Mouse (Mus musculus): ENCODE measurements around the gene Rragc. TPM values are rescaled to one million over a fixed set of nuclear protein-coding genes. Genes with fewer than 3 reads are reported as not detected.

The Rragc gene
- polyA plus RNA-seq, 1 experiment from 2014 or later: 55.1 TPM

DNA sequence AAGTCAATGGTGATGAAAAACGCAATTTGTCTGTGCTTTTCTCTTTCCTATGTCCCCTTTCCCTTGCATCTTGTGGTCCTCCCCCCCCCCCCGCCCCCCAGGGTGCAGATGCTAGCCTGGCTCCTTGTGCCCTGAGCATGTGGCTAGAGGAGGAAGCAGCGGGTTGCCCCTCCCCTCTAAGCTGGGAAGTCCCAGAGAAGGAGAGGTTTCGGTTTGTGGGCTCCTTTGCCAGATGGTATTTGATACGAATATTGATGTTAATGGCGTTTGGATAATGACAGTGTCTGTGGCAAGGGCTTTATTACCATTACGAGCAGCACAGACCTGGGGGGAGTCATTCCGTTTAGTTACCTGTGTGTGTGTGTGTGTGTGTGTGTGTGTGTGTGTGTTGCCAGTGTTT lies 34.8 kb downstream of the Rragc start:
- ATAC-seq (ENCODE audit: insufficient number of reproducible peaks, insufficient read depth, low FRiP score, low TSS enrichment, low read depth): no peak
- Histone ChIP-seq H3K9ac (replicated peaks) (no peak overlapping the region), H3K4me2 (no peak overlapping the region), H3K4me1 (replicated peaks) (no peaks in the 10 kb centered on the region; the same call in 1 of the 2 replicates), H3K4me3 (replicated peaks) (no peak overlapping the region), H3K27ac (no peak overlapping the region), H3K9me3 (no peaks in the 10 kb centered on the region), H3K36me3 (no peaks in the 10 kb centered on the region), H3K27me3 (peaks cover 25% of the 10 kb centered on the region)
- WGBS: 39% methylated on average over 7 of the region's 8 CpGs

DNA sequence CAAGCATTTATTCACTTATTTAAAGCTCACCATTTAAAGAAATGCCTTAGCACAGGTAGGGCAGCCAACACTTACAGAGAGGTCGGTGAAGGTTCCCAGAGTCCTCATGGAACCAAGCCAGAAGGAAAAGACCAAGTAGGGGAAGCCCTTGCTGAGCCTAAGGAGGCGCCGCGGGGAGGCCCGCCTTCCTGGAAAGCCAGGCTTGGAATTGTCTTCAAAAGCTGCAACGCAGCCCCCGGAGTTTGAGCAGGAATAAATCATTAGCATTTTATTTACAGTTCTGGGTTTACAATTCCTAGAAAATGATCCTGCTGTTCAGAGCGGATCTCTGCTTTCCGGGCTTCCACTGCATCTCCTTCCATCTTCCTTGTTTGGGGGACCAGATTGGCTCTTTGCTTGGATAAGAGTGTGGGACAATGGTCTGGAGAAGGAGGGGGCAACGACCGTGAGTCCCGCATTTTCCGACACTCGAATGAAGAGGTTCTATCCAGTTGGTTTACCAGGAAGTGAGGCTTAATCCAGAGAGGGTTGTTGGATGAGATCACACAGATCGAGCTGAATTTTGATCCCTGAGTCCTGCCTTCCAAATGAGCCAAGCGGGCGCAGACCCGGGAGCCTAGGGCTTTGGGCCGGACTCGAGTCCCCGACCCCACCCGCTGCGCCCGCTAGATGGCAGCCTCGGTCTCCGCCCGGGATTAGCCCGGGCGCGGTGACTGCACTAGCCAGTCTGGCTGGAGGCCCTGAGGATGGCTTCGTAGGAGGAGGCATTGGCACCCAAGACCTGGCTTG lies 39.7 kb downstream of the Rragc start:
- peak; percentile 58 for ATAC-seq (ENCODE audit: insufficient number of reproducible peaks, insufficient read depth, low FRiP score, low TSS enrichment, low read depth)
- H3K36me3 ChIP-seq: no peaks in the 10 kb centered on the region
- 8% methylated on average over 31 of the region's 31 CpGs for WGBS
- H3K4me1 ChIP-seq (replicated peaks): peaks cover 12% of the 10 kb centered on the region
- H3K27ac ChIP-seq: no peak overlapping the region
- H3K27me3 ChIP-seq: peaks cover 40% of the 10 kb centered on the region
- H3K9me3 ChIP-seq: no peaks in the 10 kb centered on the region
- no peak overlapping the region for H3K9ac ChIP-seq (replicated peaks)
- peak overlapping the region; percentile 10; the same call in 1 of the 2 replicates for H3K4me3 ChIP-seq (replicated peaks)
- peak overlapping the region; percentile 46 for H3K4me2 ChIP-seq

- no peak overlapping the region for H3K4me3 ChIP-seq (replicated peaks)
- ATAC-seq (ENCODE audit: insufficient number of reproducible peaks, insufficient read depth, low FRiP score, low TSS enrichment, low read depth): no peak
- H3K36me3 ChIP-seq: no peaks in the 10 kb centered on the region
- WGBS: 61% methylated on average over 4 of the region's 4 CpGs
- H3K9me3 ChIP-seq: no peaks in the 10 kb centered on the region
- peaks cover 37% of the 10 kb centered on the region for H3K27me3 ChIP-seq
- no peak overlapping the region for H3K9ac ChIP-seq (replicated peaks)
- no peak overlapping the region for H3K27ac ChIP-seq
- H3K4me2 ChIP-seq: peak overlapping the region; percentile 46
- peaks cover 12% of the 10 kb centered on the region for H3K4me1 ChIP-seq (replicated peaks)
Observed at GRCm38 (mm10) chr4:123957492-123957808, 40.2 kb downstream of the Rragc start.

DNA sequence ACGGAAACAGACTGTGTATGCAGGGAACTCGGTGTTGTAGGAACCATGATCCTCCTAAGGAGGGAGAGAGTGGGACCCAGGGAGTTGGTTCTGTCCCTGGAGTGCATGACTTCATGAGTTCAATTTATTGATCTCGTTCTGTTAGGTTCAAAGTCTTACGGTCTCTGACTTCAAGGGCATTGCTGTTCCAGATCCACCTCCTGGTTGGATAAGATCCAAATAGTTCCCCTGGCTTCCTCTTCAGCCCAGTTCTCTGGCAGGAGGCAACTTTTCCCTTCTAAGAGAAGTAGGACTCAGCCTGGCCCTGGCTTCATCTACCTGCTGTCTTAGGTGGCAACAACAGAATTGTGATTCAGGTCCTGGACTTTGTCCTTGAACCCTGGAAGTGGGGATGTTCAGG lies 40.6 kb downstream of the Rragc start:
- Histone ChIP-seq H3K4me3 (replicated peaks) (no peak overlapping the region), H3K9me3 (no peaks in the 10 kb centered on the region), H3K27ac (no peak overlapping the region), H3K36me3 (no peaks in the 10 kb centered on the region), H3K4me1 (replicated peaks) (peaks cover 12% of the 10 kb centered on the region), H3K27me3 (peaks cover 36% of the 10 kb centered on the region), H3K4me2 (no peak overlapping the region), H3K9ac (replicated peaks) (no peak overlapping the region)
- ATAC-seq (ENCODE audit: insufficient number of reproducible peaks, insufficient read depth, low FRiP score, low TSS enrichment, low read depth): no peak
- WGBS: 64% methylated on average over 4 of the region's 4 CpGs

- Histone ChIP-seq H3K36me3 (no peaks in the 10 kb centered on the region), H3K4me2 (no peak overlapping the region), H3K27ac (no peak overlapping the region), H3K9me3 (no peaks in the 10 kb centered on the region), H3K9ac (replicated peaks) (no peak overlapping the region), H3K27me3 (peaks cover 43% of the 10 kb centered on the region), H3K4me1 (replicated peaks) (peaks cover 12% of the 10 kb centered on the region), H3K4me3 (replicated peaks) (no peak overlapping the region)
- WGBS: 48% methylated on average over 4 of the region's 4 CpGs
- no peak for ATAC-seq (ENCODE audit: insufficient number of reproducible peaks, insufficient read depth, low FRiP score, low TSS enrichment, low read depth)
Observed at GRCm38 (mm10) chr4:123960955-123961354, 43.7 kb downstream of the Rragc start.

DNA sequence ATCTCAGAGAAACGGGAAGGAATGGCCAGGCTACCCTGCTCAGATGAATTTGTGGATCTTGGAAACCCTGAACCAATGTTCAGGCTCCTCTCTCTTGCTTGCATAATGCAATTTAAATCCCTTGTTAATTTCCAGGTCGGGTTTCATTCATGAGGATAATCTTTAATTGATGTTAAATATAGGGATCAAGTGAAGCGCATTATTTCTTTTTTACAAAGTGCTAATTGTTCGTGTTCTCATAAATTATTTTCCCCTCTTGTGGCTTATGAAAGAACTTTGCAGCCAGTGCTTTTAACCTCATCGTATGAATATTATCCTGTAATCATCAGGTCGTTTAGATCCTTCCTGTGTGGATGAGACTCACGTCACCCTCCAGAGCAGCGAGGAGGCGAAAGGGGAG lies 45.5 kb downstream of the Rragc start:
- Histone ChIP-seq H3K9ac (replicated peaks) (no peak overlapping the region), H3K4me2 (no peak overlapping the region), H3K36me3 (no peaks in the 10 kb centered on the region), H3K4me1 (replicated peaks) (peaks cover 12% of the 10 kb centered on the region), H3K9me3 (no peaks in the 10 kb centered on the region), H3K4me3 (replicated peaks) (no peak overlapping the region), H3K27ac (no peak overlapping the region), H3K27me3 (peaks cover 26% of the 10 kb centered on the region)
- 55% methylated on average over 9 of the region's 9 CpGs for WGBS
- no peak for ATAC-seq (ENCODE audit: insufficient number of reproducible peaks, insufficient read depth, low FRiP score, low TSS enrichment, low read depth)

DNA sequence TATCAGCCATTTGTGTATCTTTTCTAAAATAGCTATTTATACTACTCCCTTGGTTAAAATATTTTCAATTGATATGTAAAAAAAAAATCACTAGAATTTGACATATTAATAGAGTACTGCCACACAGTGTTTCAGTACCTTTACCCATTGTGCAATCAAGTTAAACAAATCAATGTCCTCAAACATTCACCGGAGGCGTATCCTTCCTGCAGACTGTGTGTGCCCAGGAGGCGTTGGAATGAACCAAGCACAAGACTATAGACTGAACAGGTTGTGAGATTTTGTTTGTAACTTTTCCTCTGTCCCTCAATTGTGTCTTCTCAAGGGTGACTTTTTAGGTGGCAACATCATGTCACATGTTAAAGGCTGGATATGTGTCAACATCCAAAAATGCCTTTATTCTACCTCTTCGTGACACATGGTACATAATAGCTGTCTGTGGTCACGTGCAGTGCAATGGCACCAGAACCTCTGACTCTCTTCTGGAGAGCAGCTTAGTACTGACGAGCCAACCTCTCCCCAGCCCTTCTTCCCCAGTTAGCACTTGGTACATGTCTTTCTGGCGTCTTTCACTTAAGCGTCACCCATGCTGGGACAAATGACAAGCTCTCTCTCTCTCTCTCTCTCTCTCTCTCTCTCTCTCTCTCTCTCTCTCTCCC lies 51.5 kb downstream of the Rragc start:
- Histone ChIP-seq H3K27me3 (peaks cover 18% of the 10 kb centered on the region), H3K27ac (no peak overlapping the region), H3K9ac (replicated peaks) (no peak overlapping the region), H3K4me3 (replicated peaks) (no peak overlapping the region), H3K9me3 (peaks cover 9% of the 10 kb centered on the region; the same call in 1 of the 2 replicates), H3K4me2 (no peak overlapping the region), H3K36me3 (no peaks in the 10 kb centered on the region), H3K4me1 (replicated peaks) (peaks cover 13% of the 10 kb centered on the region)
- WGBS: 84% methylated on average over 8 of the region's 8 CpGs
- ATAC-seq (ENCODE audit: insufficient number of reproducible peaks, insufficient read depth, low FRiP score, low TSS enrichment, low read depth): no peak

DNA sequence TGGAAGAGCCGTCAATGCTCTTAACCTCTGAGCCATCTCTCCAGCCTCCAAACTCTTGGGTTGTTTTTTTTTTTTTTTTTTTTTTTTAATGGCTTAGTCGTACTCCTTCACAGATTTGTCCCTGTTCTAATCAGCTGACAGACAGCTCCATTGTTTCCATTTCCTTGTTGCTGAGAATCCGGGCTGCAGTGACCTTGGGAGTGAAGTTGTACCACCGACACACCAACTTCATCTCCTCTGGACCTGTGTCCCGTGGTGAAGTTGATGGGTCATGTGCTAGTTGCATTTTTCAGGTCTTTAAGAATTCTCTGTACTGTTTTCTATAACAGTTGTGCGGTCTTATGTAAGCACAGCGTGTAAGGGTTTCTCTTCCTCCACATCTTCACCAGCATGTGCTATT lies 52.2 kb downstream of the Rragc start:
- H3K4me1 ChIP-seq (replicated peaks): peaks cover 13% of the 10 kb centered on the region

DNA sequence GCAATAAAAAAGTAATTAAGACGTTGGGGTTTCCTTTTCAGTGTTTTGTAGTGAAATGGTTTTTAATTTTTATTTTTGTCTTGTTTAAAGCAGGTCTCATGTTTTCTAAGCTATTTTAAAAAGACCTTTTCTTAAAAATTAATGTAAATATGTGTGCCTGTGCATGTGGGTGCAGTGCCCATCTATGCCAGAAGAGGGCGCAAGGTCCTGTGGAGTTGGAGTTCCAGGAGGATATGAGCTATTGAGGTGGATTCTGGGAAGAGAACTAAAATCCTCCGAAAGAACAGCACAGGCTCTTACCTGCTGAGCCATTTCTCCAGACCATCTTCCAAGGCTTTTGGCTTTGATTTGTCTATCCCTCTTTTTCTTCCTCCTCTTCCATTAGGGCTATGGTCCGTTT lies 53.8 kb downstream of the Rragc start:
- Histone ChIP-seq H3K4me3 (replicated peaks) (no peak overlapping the region), H3K4me1 (replicated peaks) (peaks cover 13% of the 10 kb centered on the region), H3K36me3 (no peaks in the 10 kb centered on the region), H3K9me3 (peaks cover 9% of the 10 kb centered on the region; the same call in 1 of the 2 replicates), H3K9ac (replicated peaks) (no peak overlapping the region), H3K27me3 (peaks cover 8% of the 10 kb centered on the region), H3K27ac (no peak overlapping the region), H3K4me2 (no peak overlapping the region)
- no peak for ATAC-seq (ENCODE audit: insufficient number of reproducible peaks, insufficient read depth, low FRiP score, low TSS enrichment, low read depth)
- WGBS: 75% methylated on average over 4 of the region's 4 CpGs

More for the DNA sequence above, 52.2 kb downstream of the Rragc start:
- Histone ChIP-seq H3K9ac (replicated peaks) (no peak overlapping the region), H3K4me2 (no peak overlapping the region), H3K9me3 (peaks cover 9% of the 10 kb centered on the region; the same call in 1 of the 2 replicates), H3K36me3 (no peaks in the 10 kb centered on the region), H3K4me3 (replicated peaks) (no peak overlapping the region), H3K27ac (no peak overlapping the region), H3K27me3 (peaks cover 18% of the 10 kb centered on the region)
- 74% methylated on average over 7 of the region's 7 CpGs for WGBS
- ATAC-seq (ENCODE audit: insufficient number of reproducible peaks, insufficient read depth, low FRiP score, low TSS enrichment, low read depth): no peak

DNA sequence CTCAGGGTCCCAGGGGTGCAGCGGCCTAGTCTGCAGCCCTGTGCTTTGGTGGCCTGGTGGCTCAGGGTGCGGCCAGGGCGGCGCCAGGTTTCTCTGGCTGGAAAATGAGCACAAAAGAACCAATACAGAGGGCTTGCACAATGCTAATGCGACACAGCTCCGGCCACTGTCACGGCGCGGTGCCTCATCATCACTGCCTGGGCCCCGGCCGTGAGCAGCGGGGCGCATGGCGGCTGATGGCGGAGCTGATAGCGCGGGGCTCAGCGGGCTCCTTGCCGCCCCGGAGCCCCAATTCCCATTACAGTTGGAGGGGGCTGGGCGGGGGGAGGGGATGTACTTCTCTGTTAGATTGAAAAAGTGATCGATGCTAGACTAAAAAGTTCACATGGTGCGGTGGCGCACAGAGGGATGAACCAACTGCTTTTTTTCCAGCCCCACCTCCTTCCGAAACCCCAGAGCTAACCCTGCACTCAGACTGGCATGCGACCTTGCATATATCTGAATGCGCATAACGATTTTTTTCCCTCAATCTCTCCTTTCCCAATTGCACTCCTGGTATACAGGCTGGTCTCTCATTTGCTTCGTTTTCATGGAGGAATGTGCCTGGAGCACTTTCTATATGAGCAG lies 55.3 kb downstream of the Rragc start:
- no peaks in the 10 kb centered on the region for H3K36me3 ChIP-seq
- H3K9me3 ChIP-seq: peaks cover 9% of the 10 kb centered on the region; the same call in 1 of the 2 replicates
- ATAC-seq (ENCODE audit: insufficient number of reproducible peaks, insufficient read depth, low FRiP score, low TSS enrichment, low read depth): no peak
- H3K4me2 ChIP-seq: peak overlapping the region; percentile 76
- H3K9ac ChIP-seq (replicated peaks): peak overlapping the region; percentile 44; the same call in 1 of the 2 replicates
- no peak overlapping the region for H3K27ac ChIP-seq
- peak overlapping the region; percentile 35 for H3K4me3 ChIP-seq (replicated peaks)
- H3K4me1 ChIP-seq (replicated peaks): peaks cover 13% of the 10 kb centered on the region
- WGBS: 8% methylated on average over 29 of the region's 29 CpGs
- peaks cover 8% of the 10 kb centered on the region for H3K27me3 ChIP-seq

DNA sequence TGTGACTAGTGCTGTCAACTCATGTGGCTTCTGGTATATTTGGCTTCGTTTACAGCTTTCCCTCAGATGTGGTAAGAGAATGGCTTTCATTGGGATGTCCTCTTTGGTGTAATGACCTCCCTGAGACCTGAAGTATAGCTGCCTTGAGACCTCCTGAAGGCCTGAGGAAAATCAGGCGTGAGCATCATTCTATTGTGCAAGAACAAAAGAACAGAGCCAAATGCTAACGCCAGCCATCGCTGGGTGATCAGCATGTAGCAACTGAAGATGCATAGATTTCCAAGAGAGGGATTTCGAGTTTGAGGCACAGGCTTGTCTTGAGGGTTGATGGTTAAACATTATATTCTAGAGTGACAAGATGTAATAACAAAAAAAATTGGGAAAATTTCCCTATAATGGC lies 64.9 kb downstream of the Rragc start:
- Histone ChIP-seq H3K4me1 (replicated peaks) (no peaks in the 10 kb centered on the region), H3K36me3 (no peaks in the 10 kb centered on the region), H3K9me3 (no peaks in the 10 kb centered on the region), H3K27me3 (no peaks in the 10 kb centered on the region), H3K4me3 (replicated peaks) (no peak overlapping the region), H3K27ac (no peak overlapping the region), H3K9ac (replicated peaks) (no peak overlapping the region), H3K4me2 (no peak overlapping the region)
- WGBS: 69% methylated on average over 5 of the region's 5 CpGs
- no peak for ATAC-seq (ENCODE audit: insufficient number of reproducible peaks, insufficient read depth, low FRiP score, low TSS enrichment, low read depth)
